Mouse (Mus musculus) thymus, adult 2 months (tissue): ENCODE measurements around the gene Svop. TPM values are rescaled to one million over a fixed set of nuclear protein-coding genes. Genes with fewer than 3 reads are reported as not detected.

Experiments
- DNase-seq: peaks from one replicate; pipeline ENCODE4 v3.0.0; 2021
- H3K27ac ChIP-seq: fragments of 200-500 bp; 2 replicates; pipeline ENCODE4 v1.5.1; 2012; ENCODE audit warnings: low read length, control low read depth; ENCODE audit not compliant: control insufficient read depth, insufficient read depth
- H3K27me3 ChIP-seq: fragments of 200-500 bp; 2 replicates; pipeline ENCODE4 v1.6.1; 2012; ENCODE audit warnings: mild to moderate bottlenecking, low read length, moderate library complexity, mixed read lengths; ENCODE audit not compliant: control insufficient read depth, insufficient read depth
- H3K36me3 ChIP-seq: fragments of 200-500 bp; 2 replicates; pipeline ENCODE4 v1.6.1; 2012; ENCODE audit warnings: mild to moderate bottlenecking, low read length, moderate library complexity; ENCODE audit not compliant: control insufficient read depth, insufficient read depth
- H3K4me1 ChIP-seq: fragments of 200-500 bp; replicated peaks from 2 replicates; pipeline ENCODE4 v1.6.1; 2012; ENCODE audit warnings: low read length; ENCODE audit not compliant: control insufficient read depth, insufficient read depth
- H3K4me3 ChIP-seq: fragments of 200-500 bp; 2 replicates; pipeline ENCODE4 v1.5.1; 2012; ENCODE audit warnings: mild to moderate bottlenecking, low read length, control low read depth, moderate library complexity; ENCODE audit not compliant: control insufficient read depth, insufficient read depth
- CTCF ChIP-seq: fragments of 200-500 bp; IDR thresholded peaks from 2 replicates; pipeline ENCODE4 v1.5.1; 2012; ENCODE audit warnings: mild to moderate bottlenecking, control low read depth, low read length, moderate library complexity, borderline replicate concordance; ENCODE audit not compliant: control insufficient read depth, poor library complexity, insufficient read depth; ENCODE audit errors: extremely low read depth
- POLR2A ChIP-seq: fragments of 200-500 bp; IDR thresholded peaks from 2 replicates; pipeline ENCODE4 v1.6.1; 2012; ENCODE audit warnings: mild to moderate bottlenecking, low read length, control low read depth, moderate library complexity; ENCODE audit not compliant: control insufficient read depth, poor library complexity, insufficient read depth; ENCODE audit errors: extremely low read depth
- WGBS: fragments of 180-500 bp; shearing (Covaris S2); methylation state at CpG from one replicate; pipeline ENCODE4 v1.1.7; 2018; 5-methylcytosine and 5-hydroxymethylcytosine counted together
- polyA plus RNA-seq: library from polyadenylated mRNA; depleted of rRNA; stranded (reverse); fragments of >200 nt; gene quantifications from 2 replicates; pipeline ENCODE4 v1.2.3, GENCODE M21; 2012

The Svop gene
- polyA plus RNA-seq, 1 experiment, result 0.05 TPM

GRCm38 (mm10) chr5:114132841-114133240 lies 41.5 kb upstream of the Svop start:
- Histone ChIP-seq H3K27ac (no peak overlapping the region), H3K4me3 (no peak overlapping the region), H3K27me3 (no peaks in the 10 kb centered on the region), H3K36me3 (no peaks in the 10 kb centered on the region), H3K4me1 (peaks cover 20% of the 10 kb centered on the region)
- no peak for DNase-seq
- 94% methylated on average over 6 of the region's 6 CpGs for WGBS
- TF ChIP-seq POLR2A (no peak), CTCF (no peak)

GRCm38 (mm10) chr5:114131521-114131840 lies 40.1 kb upstream of the Svop start:
- 0% methylated on average over 15 of the region's 15 CpGs for WGBS
- no peaks in the 10 kb centered on the region for H3K36me3 ChIP-seq
- H3K4me1 ChIP-seq, result peaks cover 25% of the 10 kb centered on the region
- no peaks in the 10 kb centered on the region for H3K27me3 ChIP-seq
- TF ChIP-seq CTCF (no peak), POLR2A (no peak)
- H3K4me3 ChIP-seq, result peak overlapping the region; percentile 52
- peak; percentile 61 for DNase-seq
- H3K27ac ChIP-seq, result peak overlapping the region; percentile 14; the same call in 1 of the 2 replicates

GRCm38 (mm10) chr5:114130698-114131520 lies 39.5 kb upstream of the Svop start:
- Histone ChIP-seq H3K4me3 (peak overlapping the region; percentile 52), H3K27ac (peak overlapping the region; percentile 14; the same call in 1 of the 2 replicates), H3K4me1 (peaks cover 24% of the 10 kb centered on the region), H3K27me3 (no peaks in the 10 kb centered on the region), H3K36me3 (no peaks in the 10 kb centered on the region)
- DNase-seq, result peak; percentile 93
- WGBS, result under 1% methylated on average over 87 of the region's 87 CpGs
- TF ChIP-seq POLR2A (no peak), CTCF (0 out of 2 replicates have a peak, but pooled peaks have one; percentile 41)

- peak; percentile 79 for DNase-seq
- TF ChIP-seq CTCF, result no peak
- peak; percentile 9; the same call in 1 of the 2 replicates for TF ChIP-seq POLR2A
- Histone ChIP-seq H3K36me3 (no peaks in the 10 kb centered on the region), H3K4me1 (peaks cover 20% of the 10 kb centered on the region), H3K4me3 (peak within 1 kb of the TSS; percentile 52), H3K27ac (no peak within 1 kb of the TSS), H3K27me3 (no peaks in the 10 kb centered on the region)
- 1% methylated on average over 29 of the region's 29 CpGs for WGBS
These were observed 38.8 kb upstream of the Svop start, which contains the start of gene Ung for GRCm38 (mm10) chr5:114130211-114130605. Gene Ung (plus strand): TSS chr5:114130386.

- Histone ChIP-seq H3K27ac (no peak overlapping the region), H3K36me3 (no peaks in the 10 kb centered on the region), H3K4me3 (no peak overlapping the region), H3K4me1 (peaks cover 18% of the 10 kb centered on the region), H3K27me3 (no peaks in the 10 kb centered on the region)
- peak; percentile 13 for DNase-seq
- TF ChIP-seq CTCF (no peak), POLR2A (no peak)
- WGBS, result 87% methylated on average over 15 of the region's 15 CpGs
These were observed 38.3 kb upstream of the Svop start for GRCm38 (mm10) chr5:114129550-114130210.
